Mouse (Mus musculus) heart, embryonic 10.5 days (tissue): ENCODE data around the gene Actr5. TPM values are rescaled to one million over a fixed set of nuclear protein-coding genes. Genes with fewer than 3 reads are reported as not detected.
A peak's percentile ranks its signal among the peaks of the same experiment; 100 is the strongest.

ENCODE experiments used
- DNase-seq: peaks from one replicate; pipeline ENCODE4 v3.0.0-alpha.2; 2017; ENCODE audit warnings: low spot score
- H3K27ac ChIP-seq: fragments of 300-500 bp; sonication (generic); 2 replicates; pipeline ENCODE4 v1.5.1; 2016; ENCODE audit warnings: mild to moderate bottlenecking
- H3K27me3 ChIP-seq: fragments of 300-500 bp; sonication (generic); 2 replicates; pipeline ENCODE4 v1.6.1; 2016; ENCODE audit warnings: mild to moderate bottlenecking; ENCODE audit not compliant: poor library complexity, insufficient read depth, severe bottlenecking
- H3K36me3 ChIP-seq: fragments of 300-500 bp; sonication (generic); 2 replicates; pipeline ENCODE4 v1.6.1; 2016; ENCODE audit warnings: mild to moderate bottlenecking, moderate library complexity
- H3K4me1 ChIP-seq: fragments of 300-500 bp; sonication (generic); 2 replicates; pipeline ENCODE4 v1.6.1; 2016; ENCODE audit warnings: mild to moderate bottlenecking
- H3K4me3 ChIP-seq: fragments of 300-500 bp; sonication (generic); 2 replicates; pipeline ENCODE4 v1.5.1; 2016; ENCODE audit warnings: mild to moderate bottlenecking, moderate library complexity
- H3K9me3 ChIP-seq: fragments of 300-500 bp; sonication (generic); 2 replicates; pipeline ENCODE4 v1.6.1; 2016; ENCODE audit warnings: mild to moderate bottlenecking, moderate library complexity
- WGBS: fragments of 180-500 bp; shearing (Covaris S2); methylation state at CpG from one replicate; pipeline ENCODE4 v1.1.7; 2016; 5-methylcytosine and 5-hydroxymethylcytosine counted together
- microRNA counts: library from miRNA; unstranded; fragments of <30 nt; microRNA quantifications from one replicate; lab custom pipeline; 2017
- microRNA-seq: library from miRNA; unstranded; fragments of <30 nt; microRNA quantifications from one replicate; pipeline ENCODE4, GENCODE M21; 2017
- polyA plus RNA-seq: library from polyadenylated mRNA; unstranded; fragments of >200 nt; fragmentation: Nextera tagmentation; extraction: Ambion mirVana; gene quantifications from 2 replicates; pipeline ENCODE4 v1.2.1, GENCODE M21; 2016

The Actr5 gene
- polyA plus RNA-seq, 1 experiment from 2014 or later: 12.7 TPM

- WGBS: 47% methylated on average over 25 of the region's 25 CpGs
- DNase-seq: no peak
- H3K9me3 ChIP-seq: no peaks in the 10 kb centered on the region
- H3K4me3 ChIP-seq: no peak overlapping the region
- 0 out of 2 replicates have a peak overlapping the region, but pooled peaks have one; percentile 19 for H3K27ac ChIP-seq
- H3K27me3 ChIP-seq: no peaks in the 10 kb centered on the region
- H3K36me3 ChIP-seq: no peaks in the 10 kb centered on the region
- H3K4me1 ChIP-seq: peaks cover 31% of the 10 kb centered on the region
These were observed 63.1 kb downstream of the Actr5 start for GRCm38 (mm10) chr2:158687804-158688241.

MicroRNAs within 50 kb of the gene (microRNA counts, 519-probe panel; counts per million panel counts)
- not detected for microRNA mmu-miR-3474 (lab: Ali Mortazavi, UCI)

Small RNA genes within 50 kb of the gene (microRNA-seq; reads per million reads assigned to microRNA genes)
- gene Mir3474: 3.5 reads per million, percentile 8 among the genes with 10 or more reads in this experiment

Other genes starting within 250 kb of the Actr5 start
- 1.7 and 6.7 TPM in 2 replicates for gene Snhg11, start 249.2 kb upstream of the Actr5 start, polyA plus RNA-seq
- gene Ralgapb, start 215.0 kb upstream of the Actr5 start, polyA plus RNA-seq: 11.8 and 12.6 TPM in 2 replicates
- gene Adig, start 122.3 kb upstream of the Actr5 start, polyA plus RNA-seq: not detected in 2 replicates
- not detected in 2 replicates for gene Arhgap40, start 112.1 kb upstream of the Actr5 start, polyA plus RNA-seq
- not detected in 2 replicates for gene Slc32a1, start 14.1 kb upstream of the Actr5 start, polyA plus RNA-seq
- gene Ppp1r16b, start 40.5 kb downstream of the Actr5 start, polyA plus RNA-seq: 4.1 and 4.7 TPM in 2 replicates
- gene Fam83d, start 143.2 kb downstream of the Actr5 start, polyA plus RNA-seq: 56.7 and 61.7 TPM in 2 replicates
- 14.9 and 16.5 TPM in 2 replicates for gene Dhx35, start 169.9 kb downstream of the Actr5 start, polyA plus RNA-seq